Mouse (Mus musculus): ENCODE results near the gene Prkn. TPM values are rescaled to one million over a fixed set of nuclear protein-coding genes. Genes with fewer than 3 reads are reported as not detected.

The Prkn gene
- polyA plus RNA-seq, 1 experiment from 2014 or later = 2.5 TPM

- ChIA-PET POLR2A (no interaction called here), CTCF (no interaction called here)
- H3K27me3 ChIP-seq = no peaks in the 10 kb centered on the region
- ATAC-seq (no peak), DNase-seq (ENCODE audit: low read depth, low spot score) (no peak)
- TF ChIP-seq CTCF (IDR thresholded peaks at IDR 0.05) = no peak
- in situ Hi-C loops (cut with MboI; ENCODE audit: low pct_unique_long_range_greater_than_20kb) = no loop called here
Measured at GRCm38 (mm10) chr17:11397678-11398077, 557.5 kb downstream of the Prkn start.

DNA sequence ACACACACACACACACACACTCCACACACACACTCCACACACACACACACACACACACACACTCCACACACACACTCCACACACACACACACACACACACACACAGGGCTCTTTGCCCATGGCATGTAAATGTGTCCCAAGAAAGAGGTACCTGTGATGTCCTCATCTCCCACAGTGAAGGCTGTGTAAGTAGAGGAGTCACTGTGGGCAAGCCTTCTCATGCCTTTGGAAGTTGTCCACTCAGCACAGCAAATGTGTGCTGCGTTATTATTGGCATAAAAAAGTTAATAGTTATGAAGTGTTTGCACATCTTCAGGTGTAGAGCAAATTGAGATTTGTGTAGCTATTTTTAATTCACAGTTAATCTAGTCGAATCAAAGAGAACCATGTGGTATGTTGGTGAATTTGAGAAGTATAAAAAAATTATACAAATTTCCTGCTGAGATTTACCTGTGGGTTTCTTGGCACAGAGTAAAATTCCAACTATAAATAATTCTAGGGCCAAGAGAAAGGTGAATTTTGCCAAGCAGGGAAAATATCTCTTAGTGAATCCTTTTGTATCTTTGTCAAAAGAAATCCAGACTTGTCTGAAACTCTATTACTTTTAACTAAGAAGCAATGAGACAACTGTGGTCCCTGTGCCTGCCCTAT lies 562.2 kb downstream of the Prkn start:
- CTCF ChIA-PET = interaction anchor here (0.6 kb wide), 1 partner anchor 16 kb away, joined by 3 read pairs; no protein-coding TSS in a partner anchor

DNA sequence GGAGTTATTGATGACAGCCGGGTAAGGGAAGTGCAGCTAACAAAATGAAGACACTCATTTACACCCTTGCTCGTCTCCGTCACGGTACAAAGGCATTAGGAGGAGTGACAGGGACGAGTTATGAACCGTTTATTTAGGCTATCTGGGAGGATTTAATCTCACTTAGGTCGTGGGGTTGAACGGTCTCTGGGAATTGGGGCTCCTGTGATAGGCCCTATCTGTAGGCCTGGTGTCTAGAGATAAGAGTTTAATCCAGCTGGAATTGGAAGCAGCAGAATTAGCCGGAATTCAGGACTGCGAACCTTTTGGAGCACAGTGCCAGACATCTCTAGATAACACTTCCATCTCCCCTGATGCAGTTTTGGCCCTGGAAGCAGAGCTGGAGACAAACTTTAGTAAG lies 571.2 kb downstream of the Prkn start:
- ChIA-PET POLR2A (no interaction called here), CTCF (no interaction called here)
- no peak for ATAC-seq
- in situ Hi-C loops (cut with MboI; ENCODE audit: low pct_unique_long_range_greater_than_20kb) = no loop called here
- no peak for DNase-seq (ENCODE audit: low read depth, low spot score)
- TF ChIP-seq CTCF (IDR thresholded peaks at IDR 0.05) = no peak
- H3K27me3 ChIP-seq = no peaks in the 10 kb centered on the region

More for the DNA sequence above, 562.2 kb downstream of the Prkn start:
- ATAC-seq (no peak), DNase-seq (ENCODE audit: low read depth, low spot score) (no peak)
- no peaks in the 10 kb centered on the region for H3K27me3 ChIP-seq
- POLR2A ChIA-PET = no interaction called here
- in situ Hi-C loops (cut with MboI; ENCODE audit: low pct_unique_long_range_greater_than_20kb) = no loop called here
- no peak for TF ChIP-seq CTCF (IDR thresholded peaks at IDR 0.05)

GRCm38 (mm10) chr17:11413688-11414087 lies 573.5 kb downstream of the Prkn start:
- ChIA-PET CTCF (no interaction called here), POLR2A (no interaction called here)
- in situ Hi-C loops (cut with MboI; ENCODE audit: low pct_unique_long_range_greater_than_20kb) = no loop called here
- DNase-seq (ENCODE audit: low read depth, low spot score) (no peak), ATAC-seq (no peak)
- H3K27me3 ChIP-seq = no peaks in the 10 kb centered on the region
- TF ChIP-seq CTCF (IDR thresholded peaks at IDR 0.05) = no peak

DNA sequence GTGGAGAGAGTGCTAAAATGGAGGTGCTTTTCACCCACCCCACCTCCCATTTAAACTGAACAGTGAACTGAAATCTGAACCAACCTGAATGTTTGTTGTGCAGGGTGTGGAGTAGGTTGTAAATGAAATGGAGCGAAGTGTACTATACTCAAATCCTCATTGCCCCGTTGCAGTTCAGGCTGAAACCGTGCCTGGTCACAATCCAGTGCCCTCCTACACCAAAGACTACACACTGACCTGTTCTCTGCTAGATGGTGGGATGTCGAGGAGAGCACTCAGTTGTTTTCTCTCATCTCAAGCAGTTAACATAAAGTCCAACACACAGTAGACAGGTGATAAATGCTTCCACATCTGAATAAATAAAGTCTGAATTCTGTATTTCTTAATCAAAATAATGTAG lies 574.1 kb downstream of the Prkn start:
- TF ChIP-seq CTCF (IDR thresholded peaks at IDR 0.05) = no peak
- ChIA-PET CTCF (no interaction called here), POLR2A (no interaction called here)
- ATAC-seq (no peak), DNase-seq (ENCODE audit: low read depth, low spot score) (no peak)
- H3K27me3 ChIP-seq = no peaks in the 10 kb centered on the region
- in situ Hi-C loops (cut with MboI; ENCODE audit: low pct_unique_long_range_greater_than_20kb) = no loop called here

GRCm38 (mm10) chr17:11417150-11417549 lies 577.0 kb downstream of the Prkn start:
- DNase-seq (ENCODE audit: low read depth, low spot score) = no peak
- POLR2A ChIA-PET = no interaction called here
- no peaks in the 10 kb centered on the region for H3K27me3 ChIP-seq
- CTCF ChIA-PET = no interaction called here
- in situ Hi-C loops (cut with MboI; ENCODE audit: low pct_unique_long_range_greater_than_20kb) = no loop called here
- no peak for TF ChIP-seq CTCF (IDR thresholded peaks at IDR 0.05)
- no peak for ATAC-seq

GRCm38 (mm10) chr17:11419484-11419883 lies 579.3 kb downstream of the Prkn start:
- no peak for ATAC-seq
- no peak for TF ChIP-seq CTCF (IDR thresholded peaks at IDR 0.05)
- no peaks in the 10 kb centered on the region for H3K27me3 ChIP-seq
- CTCF ChIA-PET = no interaction called here
- DNase-seq (ENCODE audit: low read depth, low spot score) = no peak
- in situ Hi-C loops (cut with MboI; ENCODE audit: low pct_unique_long_range_greater_than_20kb) = no loop called here
- POLR2A ChIA-PET = no interaction called here

GRCm38 (mm10) chr17:11420839-11421238 lies 580.7 kb downstream of the Prkn start:
- in situ Hi-C loops (cut with MboI; ENCODE audit: low pct_unique_long_range_greater_than_20kb) = no loop called here
- DNase-seq (ENCODE audit: low read depth, low spot score) = no peak
- TF ChIP-seq CTCF (IDR thresholded peaks at IDR 0.05) = no peak
- no peaks in the 10 kb centered on the region for H3K27me3 ChIP-seq
- ATAC-seq = no peak
- ChIA-PET POLR2A (no interaction called here), CTCF (no interaction called here)

- H3K27me3 ChIP-seq = no peaks in the 10 kb centered on the region
- CTCF ChIA-PET = no interaction called here
- DNase-seq (ENCODE audit: low read depth, low spot score) (no peak), ATAC-seq (no peak)
- no peak for TF ChIP-seq CTCF (IDR thresholded peaks at IDR 0.05)
- POLR2A ChIA-PET = no interaction called here
- in situ Hi-C loops (cut with MboI; ENCODE audit: low pct_unique_long_range_greater_than_20kb) = no loop called here
Measured at GRCm38 (mm10) chr17:11421264-11421940, 581.2 kb downstream of the Prkn start.

DNA sequence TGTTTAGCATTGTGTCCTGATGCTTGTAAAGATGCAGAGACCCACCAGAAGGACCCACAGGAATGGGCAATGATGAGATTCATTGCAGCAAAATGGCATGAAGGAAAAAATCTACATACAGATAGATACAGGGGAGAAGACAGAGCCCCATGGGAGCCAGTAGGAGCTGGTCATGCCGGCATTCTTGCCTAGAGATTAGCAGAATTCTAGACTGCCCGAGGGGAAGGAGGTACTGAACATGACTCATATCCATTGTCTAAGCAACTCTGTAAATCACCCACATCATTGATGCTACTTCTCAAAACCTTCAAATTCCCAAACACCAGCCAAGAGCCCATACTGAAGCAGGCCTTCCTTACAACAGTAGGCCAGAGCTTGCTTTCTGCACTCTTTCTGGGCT lies 591.1 kb downstream of the Prkn start:
- in situ Hi-C loops (cut with MboI; ENCODE audit: low pct_unique_long_range_greater_than_20kb) = no loop called here
- DNase-seq (ENCODE audit: low read depth, low spot score) (peak; percentile 50), ATAC-seq (peak; percentile 93)
- TF ChIP-seq CTCF (IDR thresholded peaks at IDR 0.05) = no peak
- CTCF ChIA-PET = no interaction called here
- POLR2A ChIA-PET = interaction anchor here (0.5 kb wide), 1 partner anchor 16 kb away, joined by 4 read pairs; no protein-coding TSS in a partner anchor
- no peaks in the 10 kb centered on the region for H3K27me3 ChIP-seq

GRCm38 (mm10) chr17:11432593-11432992 lies 592.4 kb downstream of the Prkn start:
- no peak for DNase-seq (ENCODE audit: low read depth, low spot score)
- in situ Hi-C loops (cut with MboI; ENCODE audit: low pct_unique_long_range_greater_than_20kb) = no loop called here
- TF ChIP-seq CTCF (IDR thresholded peaks at IDR 0.05) = no peak
- ATAC-seq = no peak
- POLR2A ChIA-PET = no interaction called here
- H3K27me3 ChIP-seq = no peaks in the 10 kb centered on the region
- CTCF ChIA-PET = no interaction called here

DNA sequence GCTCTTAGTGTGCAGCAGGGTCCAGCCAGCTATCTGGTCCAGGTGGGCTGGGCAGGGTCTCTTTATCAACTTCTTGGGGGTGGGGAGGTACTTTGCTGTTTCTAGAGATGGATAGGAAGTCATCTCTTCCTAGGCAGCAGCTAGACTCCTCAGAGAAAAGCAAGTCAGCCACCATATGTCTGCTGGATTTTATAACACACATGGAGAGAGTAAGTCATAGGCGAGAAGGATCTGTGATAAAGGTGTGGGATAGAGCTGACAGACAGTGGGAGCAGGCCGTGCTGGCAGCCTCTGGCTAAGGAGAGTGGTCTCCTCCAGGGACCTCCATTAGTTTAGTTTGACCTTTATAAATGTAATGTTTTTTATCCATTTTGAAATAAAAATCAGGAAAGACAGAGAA lies 622.5 kb downstream of the Prkn start:
- DNase-seq (ENCODE audit: low read depth, low spot score) (no peak), ATAC-seq (no peak)
- ChIA-PET POLR2A (no interaction called here), CTCF (no interaction called here)
- H3K27me3 ChIP-seq = no peaks in the 10 kb centered on the region
- TF ChIP-seq CTCF (IDR thresholded peaks at IDR 0.05) = no peak
- in situ Hi-C loops (cut with MboI; ENCODE audit: low pct_unique_long_range_greater_than_20kb) = no loop called here

Measured in Patski (cell line).